ENCODE assay signal across 8 mouse cellular contexts in the genomic region with DNA sequence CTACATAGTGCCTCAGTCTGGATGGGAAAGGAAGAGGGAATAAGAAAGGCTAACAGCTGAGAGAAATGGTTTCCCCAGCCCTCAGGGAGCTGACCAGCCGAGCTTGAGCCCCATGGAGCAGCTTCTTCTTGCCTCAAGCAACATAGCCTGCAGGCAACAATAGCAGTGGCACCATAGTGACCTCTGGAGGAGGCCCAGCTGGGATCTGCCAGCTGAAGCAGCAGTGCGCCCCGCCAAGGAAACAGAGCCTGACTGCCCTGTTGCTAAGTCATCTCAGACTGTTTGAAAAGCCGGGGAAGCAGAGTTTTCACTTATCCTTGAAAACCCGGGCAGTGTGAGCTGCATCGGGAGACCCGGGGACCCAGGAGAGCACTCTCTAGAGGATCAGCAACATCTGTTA. TPM values are rescaled to one million over a fixed set of nuclear protein-coding genes. Genes with fewer than 3 reads are reported as not detected.
A peak's percentile ranks its signal among the peaks of the same experiment; 100 is the strongest.
DNase-seq lines count a peak whose midpoint lies in the region; ATAC-seq and TF ChIP-seq lines count a peak whose summit lies in the region.

No protein-coding gene starts in this region.

- H3K4me3 ChIP-seq in ES-Bruce4 (ENCODE audit: low read depth, low read length) = no peak overlapping the region
- peak overlapping the region; percentile 92 for H3K4me3 ChIP-seq in forebrain, embryonic 13.5 days
- peak overlapping the region; percentile 98 for H3K4me3 ChIP-seq in midbrain, embryonic 13.5 days (replicated peaks)

- no peak for ATAC-seq in forebrain, embryonic 13.5 days
- ATAC-seq in midbrain, embryonic 13.5 days = no peak

- no peak for TF ChIP-seq POLR2A in ES-Bruce4 (IDR thresholded peaks at IDR 0.05; ENCODE audit: insufficient read depth, low read length)

- 0% methylated on average over 7 of the region's 7 CpGs for WGBS in forebrain, embryonic 13.5 days
- 0% methylated on average over 7 of the region's 7 CpGs for WGBS in midbrain, embryonic 13.5 days

- no peak overlapping the region for H3K27ac ChIP-seq in ES-Bruce4 (ENCODE audit: insufficient read depth, low read length)
- H3K27ac ChIP-seq in forebrain, embryonic 13.5 days = peak overlapping the region; percentile 100
- H3K27ac ChIP-seq in midbrain, embryonic 13.5 days = peak overlapping the region; percentile 99

- TF ChIP-seq EP300 in ES-Bruce4 (IDR thresholded peaks at IDR 0.05; ENCODE audit: insufficient read depth, low read depth, low read length) = no peak

- no peaks in the 10 kb centered on the region for H3K36me3 ChIP-seq in ES-Bruce4 (ENCODE audit: control insufficient read depth, insufficient read depth, low read length, poor library complexity, severe bottlenecking)
- H3K36me3 ChIP-seq in forebrain, embryonic 13.5 days (ENCODE audit: poor library complexity, severe bottlenecking) = peaks cover 12% of the 10 kb centered on the region
- H3K36me3 ChIP-seq in midbrain, embryonic 13.5 days = peaks cover 11% of the 10 kb centered on the region

- no peaks in the 10 kb centered on the region for H3K4me1 ChIP-seq in ES-Bruce4 (ENCODE audit: control insufficient read depth, insufficient read depth, low read length)
- H3K4me1 ChIP-seq in forebrain, embryonic 13.5 days = peaks cover 61% of the 10 kb centered on the region
- peaks cover 56% of the 10 kb centered on the region for H3K4me1 ChIP-seq in midbrain, embryonic 13.5 days (replicated peaks)

- H3K9ac ChIP-seq in ES-Bruce4 (ENCODE audit: low read depth, poor library complexity, severe bottlenecking) = no peak overlapping the region
- peak overlapping the region; percentile 97 for H3K9ac ChIP-seq in forebrain, embryonic 13.5 days
- H3K9ac ChIP-seq in midbrain, embryonic 13.5 days (replicated peaks) = peak overlapping the region; percentile 99

- peak overlapping the region; percentile 85 for H3K4me2 ChIP-seq in forebrain, embryonic 13.5 days
- H3K4me2 ChIP-seq in midbrain, embryonic 13.5 days (replicated peaks) = peak overlapping the region; percentile 89

- intact Hi-C loops in heart, postnatal 36 days (cut with DNase I) = loop anchor here (1.0 to 5.0 kb wide), 2 partner anchors 138 to 324 kb away; no protein-coding TSS in a partner anchor

- no peaks in the 10 kb centered on the region for H3K27me3 ChIP-seq in ES-Bruce4 (ENCODE audit: control insufficient read depth, insufficient read depth, low read length, poor library complexity, severe bottlenecking)
- no peaks in the 10 kb centered on the region for H3K27me3 ChIP-seq in forebrain, embryonic 13.5 days
- no peaks in the 10 kb centered on the region for H3K27me3 ChIP-seq in midbrain, embryonic 13.5 days

- DNase-seq in brain, adult 2 months (ENCODE audit: low read depth, low spot score) = peak; percentile 92
- DNase-seq in heart, postnatal 36 days = peak; percentile 48 to 63
- DNase-seq in layer of hippocampus, postnatal 36 days = peak; percentile 56 to 70
- DNase-seq in testis, postnatal 10 days (ENCODE audit: low spot score) = peak; percentile 69
- DNase-seq in thymus, postnatal 0 days (ENCODE audit: low spot score) = no peak

- H3K9me3 ChIP-seq in ES-Bruce4 (replicated peaks; ENCODE audit: control insufficient read depth, insufficient read depth, low read length, poor library complexity, severe bottlenecking) = no peaks in the 10 kb centered on the region
- no peaks in the 10 kb centered on the region for H3K9me3 ChIP-seq in forebrain, embryonic 13.5 days (replicated peaks)
- H3K9me3 ChIP-seq in midbrain, embryonic 13.5 days = no peaks in the 10 kb centered on the region

- peak; percentile 45 for TF ChIP-seq CTCF in ES-Bruce4 (IDR thresholded peaks at IDR 0.05; ENCODE audit: low read depth, low read length)

RNA-seq across cellular contexts. Expression of a gene that starts 3.2 kb away (rescaled TPM):
- 45.8 and 47.9 TPM in 2 replicates for polyA plus RNA-seq in ES-Bruce4 (2011; ENCODE audit: insufficient read depth, insufficient read length, low read depth, missing spikeins)
- 1,694 and 1,735 TPM in 2 replicates for polyA plus RNA-seq in forebrain, embryonic 13.5 days (2015; fragmentation: Nextera tagmentation; extraction: Ambion mirVana)
- total RNA-seq in heart, postnatal 36 days (2021) = 10 to 100 TPM; 11.8 to 14.4 TPM
- total RNA-seq in layer of hippocampus, postnatal 36 days (2021) = 100 to 1,000 TPM; 679 to 727 TPM
- 2,051 and 2,103 TPM in 2 replicates for polyA plus RNA-seq in midbrain, embryonic 13.5 days (2015; fragmentation: Nextera tagmentation; extraction: Ambion mirVana)
- 4.0 and 5.8 TPM in 2 replicates for polyA plus RNA-seq in thymus, postnatal 0 days (2015; fragmentation: Nextera tagmentation; extraction: Ambion mirVana)

Comparison
In these comparisons a context has a peak if more than half of its experiments do, and no peak if none do; other contexts are left out.
1. RNA of a gene that starts 3.2 kb away (polyA plus RNA-seq): 2,051 to 2,103 TPM in midbrain, embryonic 13.5 days and 1,694 to 1,735 TPM in forebrain, embryonic 13.5 days; 45.8 to 47.9 TPM in ES-Bruce4 and 4.0 to 5.8 TPM in thymus, postnatal 0 days; every median in the first group is over 10 times any median in the second.